Mouse (Mus musculus): Measurements from ENCODE around the gene Snapin.

GRCm38 (mm10) chr3:90462579-90462978 is 28.3 kb downstream of the Snapin start:
- TF ChIP-seq CTCF (IDR thresholded peaks at IDR 0.05; ENCODE audit: low read depth, low read length) (no peak), POLR2A (IDR thresholded peaks at IDR 0.05; ENCODE audit: insufficient read depth, low read length) (no peak)
